Mouse (Mus musculus) cerebellum, postnatal 14 days (tissue): ENCODE measurements around the gene Piwil4.

Experiments
- DNase-seq, 2 experiments: peaks; one replicate each; pipeline ENCODE4 v3.0.0; 2021; ENCODE audit warnings: mixed read lengths in 2 of 2

Piwil4 gene

DNA sequence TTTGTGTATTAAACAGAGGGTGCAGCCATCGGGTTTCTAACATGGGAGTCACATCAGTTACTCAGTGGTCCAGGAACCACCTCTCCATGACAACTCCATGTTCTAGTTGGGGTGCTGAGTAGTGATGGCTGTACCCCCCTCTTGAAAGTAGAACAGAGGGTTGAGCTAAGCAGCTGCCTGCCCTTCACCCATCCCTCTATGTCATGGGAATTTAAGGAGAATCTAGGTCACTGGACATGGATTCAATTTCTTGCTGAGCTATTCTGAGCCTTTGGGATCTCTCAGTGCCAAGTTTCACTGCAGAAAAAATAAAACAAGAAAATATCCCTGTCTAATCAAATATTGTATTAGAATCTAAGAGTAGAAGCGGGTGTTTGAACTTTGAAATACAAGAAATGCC, 76.9 kb downstream of the Piwil4 start:
- no peak for DNase-seq

DNA sequence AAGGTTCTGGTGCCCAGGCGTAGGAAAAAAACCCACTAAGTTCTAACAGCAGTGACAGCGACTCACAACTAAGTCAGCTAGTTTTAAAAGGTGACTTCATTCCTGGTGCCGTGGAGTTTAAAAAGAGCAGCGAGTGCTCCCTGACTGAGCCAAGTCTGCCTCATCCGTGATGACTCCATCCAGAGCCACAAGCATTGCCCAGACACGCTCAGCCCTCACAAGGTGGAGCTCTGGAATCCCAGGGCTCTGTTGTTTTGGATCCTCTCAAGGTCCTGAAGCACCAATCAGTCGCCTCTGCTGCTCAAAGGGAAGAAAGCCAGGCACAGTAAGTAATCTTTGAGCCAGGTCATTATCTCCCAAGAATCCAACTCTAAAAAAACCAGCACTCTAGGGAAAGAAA, 77.7 kb downstream of the Piwil4 start:
- no peak for DNase-seq

DNA sequence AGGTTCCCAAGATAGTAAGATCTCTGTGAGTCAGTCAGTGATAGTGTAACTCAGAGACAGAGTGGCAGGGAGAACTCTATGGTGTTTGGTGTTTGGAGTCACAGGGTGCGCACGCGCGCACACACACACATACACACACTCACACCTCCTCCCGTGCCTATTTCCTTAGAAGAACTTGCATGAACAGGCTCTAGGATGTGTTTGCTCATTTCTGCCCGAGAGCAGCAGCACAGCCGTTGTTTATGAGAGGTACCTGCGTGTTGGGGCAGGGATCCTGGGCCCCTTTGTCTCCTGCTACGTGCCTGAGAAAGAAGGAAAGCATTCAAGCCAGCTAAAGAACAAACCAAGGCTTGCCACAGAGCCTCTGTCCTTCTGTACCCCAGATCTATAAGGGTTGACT, 78.4 kb downstream of the Piwil4 start:
- DNase-seq = no peak

DNA sequence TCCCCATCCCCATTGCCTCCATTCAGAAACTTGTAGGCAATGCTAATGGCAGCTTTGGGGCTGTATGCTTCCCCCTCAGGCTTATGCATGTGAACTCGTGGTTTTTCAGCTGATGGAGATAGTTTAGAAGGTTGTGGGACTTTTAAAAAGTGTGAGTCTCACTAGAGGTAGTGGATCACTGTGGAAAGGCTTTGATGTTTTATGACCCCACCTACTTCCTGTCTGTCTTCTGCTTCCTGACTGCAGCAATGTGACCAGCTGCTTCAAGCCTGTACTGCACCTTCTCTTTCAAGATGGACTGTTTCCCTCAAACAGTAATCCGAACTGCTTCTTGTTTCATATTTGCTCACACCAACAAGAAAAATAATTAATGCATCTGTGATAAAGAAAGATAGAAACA, 82.6 kb downstream of the Piwil4 start:
- DNase-seq = no peak

DNA sequence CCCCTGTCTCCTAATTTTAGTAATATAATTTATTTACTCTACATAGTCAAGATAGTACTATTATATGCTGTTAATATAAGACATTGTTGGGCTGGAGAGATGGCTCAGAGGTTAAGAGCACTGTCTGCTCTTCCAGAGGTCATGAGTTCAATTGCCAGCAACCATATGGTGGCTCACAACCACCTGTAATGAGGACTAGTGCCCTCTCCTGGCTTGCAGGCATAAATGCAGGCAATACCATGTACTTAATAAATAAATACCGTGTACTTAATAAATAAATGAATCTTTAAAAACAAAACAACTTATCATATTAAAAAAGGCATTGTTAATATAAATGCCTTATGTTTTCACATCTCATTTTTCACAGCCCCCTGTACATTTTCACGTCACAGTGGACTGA, 86.5 kb downstream of the Piwil4 start:
- DNase-seq = no peak

DNA sequence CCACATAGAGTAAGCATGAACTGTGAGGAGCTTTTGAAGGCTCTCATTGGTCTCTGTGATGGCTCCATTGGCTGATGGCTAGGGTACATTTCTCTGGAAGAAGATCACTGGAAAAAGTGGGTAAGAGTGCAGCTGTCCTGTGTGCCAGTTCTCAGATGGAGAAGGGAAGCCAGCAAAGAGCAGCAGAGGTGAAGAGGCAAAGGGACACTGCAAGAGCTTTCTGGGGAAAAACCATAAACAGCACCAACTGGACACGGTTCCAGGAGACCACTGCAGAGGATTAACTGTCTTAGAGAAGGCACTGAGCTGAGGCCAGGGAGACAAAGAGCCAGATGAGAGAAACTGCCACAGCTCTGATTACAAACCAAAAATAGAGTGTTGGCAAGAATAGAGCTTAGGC, 87.8 kb downstream of the Piwil4 start:
- DNase-seq = no peak

DNA sequence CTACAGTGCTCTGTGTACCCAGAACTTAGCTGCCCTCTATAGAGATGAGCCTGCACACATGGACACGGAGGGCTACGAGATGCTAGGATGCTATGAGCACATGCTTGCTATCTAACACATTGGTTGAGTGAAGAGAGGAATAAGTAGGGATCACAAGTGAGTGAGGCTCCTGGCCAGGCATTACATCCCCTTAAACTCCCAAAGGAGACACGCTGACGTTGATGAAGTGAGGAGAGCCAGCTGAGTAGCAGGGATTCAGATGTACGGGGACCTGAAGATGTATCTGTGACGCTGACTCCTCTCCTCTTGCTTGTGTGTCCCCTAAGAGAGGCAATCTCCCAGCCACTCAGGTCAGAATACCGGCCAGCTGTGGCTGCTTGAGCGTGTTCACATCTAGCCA, 92.7 kb downstream of the Piwil4 start:
- DNase-seq = no peak

DNA sequence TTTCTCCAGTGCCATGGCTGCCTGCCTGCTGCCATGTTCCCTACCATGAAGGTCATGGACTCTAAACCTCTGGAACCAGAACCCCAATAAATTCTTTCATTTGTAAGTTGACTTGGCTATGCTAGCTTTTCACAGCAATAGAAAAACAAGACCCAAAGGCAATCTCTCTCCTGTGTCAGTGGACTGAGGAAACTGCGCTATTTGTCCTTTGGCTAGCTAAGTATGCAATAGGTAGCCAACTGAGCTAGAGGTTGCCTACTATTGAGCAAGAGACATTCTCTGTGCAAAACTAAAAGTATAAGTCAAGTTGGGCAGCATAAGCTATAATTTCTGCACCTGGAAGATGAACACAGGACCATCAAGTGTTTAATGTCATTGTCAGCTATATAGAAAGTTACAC, 93.9 kb downstream of the Piwil4 start:
- no peak for DNase-seq
